1 mouse cellular context compared by ENCODE assay signal in genomic region chr11:78087756-78088281, GRCm38 (mm10).
TF ChIP-seq lines count a peak whose summit lies in the region.

No protein-coding gene starts in this region.

TF ChIP-seq in MEL, 35 proteins besides CTCF, POLR2A, EP300 and RAD21:
- no peak for TF ChIP-seq TAL1 (IDR thresholded peaks at IDR 0.05; ENCODE audit: low read length)
- TF ChIP-seq BHLHE40 (IDR thresholded peaks at IDR 0.05; ENCODE audit: borderline replicate concordance, low read depth, low read length), result 0 out of 2 replicates have a peak, but pooled peaks have one; percentile 28
- TF ChIP-seq MAZ (IDR thresholded peaks at IDR 0.05; ENCODE audit: low read depth, low read length), result no peak
- TF ChIP-seq MAX (IDR thresholded peaks at IDR 0.05; ENCODE audit: low read length), result no peak
- TF ChIP-seq MYC (IDR thresholded peaks at IDR 0.05; ENCODE audit: low read depth, low read length), result no peak
- TF ChIP-seq HCFC1 (IDR thresholded peaks at IDR 0.05; ENCODE audit: low read depth, low read length), result no peak
- TF ChIP-seq ZKSCAN1 (IDR thresholded peaks at IDR 0.05; ENCODE audit: low read depth, low read length), result no peak
- no peak for TF ChIP-seq GABPA (IDR thresholded peaks at IDR 0.05; ENCODE audit: low read depth, low read length)
- no peak for TF ChIP-seq MEF2A (IDR thresholded peaks at IDR 0.05; ENCODE audit: extremely low read depth, insufficient replicate concordance, low read depth, low read length, poor library complexity, severe bottlenecking)
- no peak for TF ChIP-seq POLR2AphosphoS2 (IDR thresholded peaks at IDR 0.05; ENCODE audit: low read length)
- TF ChIP-seq MXI1 (IDR thresholded peaks at IDR 0.05; ENCODE audit: low read depth, low read length), result no peak
- TF ChIP-seq USF1 (IDR thresholded peaks at IDR 0.05; ENCODE audit: low read depth, low read length), result peak; percentile 77
- no peak for TF ChIP-seq RCOR1 (IDR thresholded peaks at IDR 0.05; ENCODE audit: low read depth, low read length)
- TF ChIP-seq USF2 (IDR thresholded peaks at IDR 0.05; ENCODE audit: borderline replicate concordance in 1 of 2, insufficient read depth in 1 of 2, low read depth in 1 of 2, low read length in 2 of 2), result no peak
- TF ChIP-seq SIN3A (IDR thresholded peaks at IDR 0.05; ENCODE audit: low read length), result no peak
- TF ChIP-seq E2F4 (IDR thresholded peaks at IDR 0.05; ENCODE audit: borderline replicate concordance, low read depth, low read length), result no peak
- peak; percentile 88 for TF ChIP-seq MAFK (IDR thresholded peaks at IDR 0.05; ENCODE audit: borderline replicate concordance, low read depth, low read length)
